Mouse (Mus musculus): ENCODE results near the gene Mesp2. TPM values are rescaled to one million over a fixed set of nuclear protein-coding genes. Genes with fewer than 3 reads are reported as not detected.
"Not testable (repeated sequence)": the region's sequence is repeated elsewhere in the genome, so short reads cannot be mapped to it uniquely, and the experiment has no call there.

Mesp2 gene
- 1.6 and 2.1 TPM in 2 replicates for polyA plus RNA-seq (2012; rRNA removed)

GRCm38 (mm10) chr7:79810611-79811506 is at the start of gene Mesp2:
Gene Mesp2 (plus strand): TSS chr7:79810727.
- no peak for DNase-seq (ENCODE audit: low read depth)

- DNase-seq (ENCODE audit: low read depth): no peak
Observed at GRCm38 (mm10) chr7:79761124-79761876, 49.2 kb upstream of the Mesp2 start.

- DNase-seq (ENCODE audit: low read depth): no peak
Observed at GRCm38 (mm10) chr7:79762106-79762505, 48.4 kb upstream of the Mesp2 start.

GRCm38 (mm10) chr7:79765991-79766390 is 44.5 kb upstream of the Mesp2 start:
- no peak for DNase-seq (ENCODE audit: low read depth)

- DNase-seq (ENCODE audit: low read depth): no peak
Observed at GRCm38 (mm10) chr7:79769664-79770063, 40.9 kb upstream of the Mesp2 start.

- DNase-seq (ENCODE audit: low read depth): no peak
Observed at GRCm38 (mm10) chr7:79771561-79772512, 38.7 kb upstream of the Mesp2 start.

- no peak for DNase-seq (ENCODE audit: low read depth)
Observed at GRCm38 (mm10) chr7:79780647-79781626, 29.6 kb upstream of the Mesp2 start.

GRCm38 (mm10) chr7:79781826-79782515 is 28.6 kb upstream of the Mesp2 start:
- no peak for DNase-seq (ENCODE audit: low read depth)

GRCm38 (mm10) chr7:79782516-79782855 is 28.0 kb upstream of the Mesp2 start:
- DNase-seq (ENCODE audit: low read depth): no peak

- no peak for DNase-seq (ENCODE audit: low read depth)
Observed at GRCm38 (mm10) chr7:79786295-79786694, 24.2 kb upstream of the Mesp2 start.

- DNase-seq (ENCODE audit: low read depth): not testable (repeated sequence)
Observed at GRCm38 (mm10) chr7:79789812-79790211, 20.7 kb upstream of the Mesp2 start.

- no peak for DNase-seq (ENCODE audit: low read depth)
Observed at GRCm38 (mm10) chr7:79792635-79793421, 17.7 kb upstream of the Mesp2 start.

GRCm38 (mm10) chr7:79793688-79794087 is 16.8 kb upstream of the Mesp2 start, which contains the start of gene Mesp1:
Gene Mesp1 (minus strand): TSS chr7:79793788.
- no peak for DNase-seq (ENCODE audit: low read depth)

- no peak for DNase-seq (ENCODE audit: low read depth)
Observed at GRCm38 (mm10) chr7:79798606-79799005, 11.9 kb upstream of the Mesp2 start.

GRCm38 (mm10) chr7:79799048-79799447 is 11.5 kb upstream of the Mesp2 start:
- DNase-seq (ENCODE audit: low read depth): no peak

GRCm38 (mm10) chr7:79799506-79799905 is 11.0 kb upstream of the Mesp2 start:
- DNase-seq (ENCODE audit: low read depth): no peak

- DNase-seq (ENCODE audit: low read depth): peak; percentile 98
Observed at GRCm38 (mm10) chr7:79800336-79800735, 10.2 kb upstream of the Mesp2 start.

- DNase-seq (ENCODE audit: low read depth): no peak
Observed at GRCm38 (mm10) chr7:79801391-79801790, 9.1 kb upstream of the Mesp2 start.

GRCm38 (mm10) chr7:79802037-79802436 is 8.5 kb upstream of the Mesp2 start:
- no peak for DNase-seq (ENCODE audit: low read depth)

All from gonadal fat pad, adult 2 months (tissue).